Comparison of ENCODE assay signal across 24 mouse cellular contexts in genomic region chr6:54028706-54029105, GRCm38 (mm10). TPM values are rescaled to one million over a fixed set of nuclear protein-coding genes. Genes with fewer than 3 reads are reported as not detected.
"Had no signal": no experiment of that assay in that cellular context is flagged by ENCODE, and none has a peak within 500 bp of the region (broad histone marks: within the 10 kb centered on the region; RNA-seq: fewer than 3 reads in every experiment).

No protein-coding gene starts in this region.

- H3K36me3 ChIP-seq: liver, embryonic 13.5 days; midbrain, embryonic 10.5 days; midbrain, embryonic 15.5 days; neural tube, embryonic 12.5 days; neural tube, embryonic 15.5 days had no signal

- H3K4me2 ChIP-seq: liver, embryonic 13.5 days; midbrain, embryonic 15.5 days; neural tube, embryonic 12.5 days; neural tube, embryonic 15.5 days had no signal

- H3K4me3 ChIP-seq: left cerebral cortex, adult 2 months; liver, embryonic 13.5 days; megakaryocyte, embryonic 14.5 days; midbrain, embryonic 10.5 days; midbrain, embryonic 15.5 days; neural tube, embryonic 12.5 days; neural tube, embryonic 15.5 days had no signal

- H3K27me3 ChIP-seq: liver, embryonic 13.5 days; midbrain, embryonic 15.5 days; neural tube, embryonic 12.5 days had no signal

- H3K4me1 ChIP-seq: liver, embryonic 13.5 days; neural tube, embryonic 12.5 days had no signal

- H3K9me3 ChIP-seq: liver, embryonic 13.5 days; midbrain, embryonic 10.5 days; midbrain, embryonic 15.5 days; neural tube, embryonic 12.5 days; neural tube, embryonic 15.5 days had no signal

- ATAC-seq: intestine, postnatal 0 days; midbrain, embryonic 15.5 days had no signal

- H3K9ac ChIP-seq: liver, embryonic 13.5 days; midbrain, embryonic 15.5 days; neural tube, embryonic 12.5 days; neural tube, embryonic 15.5 days had no signal

- H3K27ac ChIP-seq: left cerebral cortex, adult 2 months; liver, embryonic 13.5 days; midbrain, embryonic 10.5 days; midbrain, embryonic 15.5 days; neural tube, embryonic 12.5 days; neural tube, embryonic 15.5 days; stomach, postnatal 0 days had no signal

- DNase-seq: kidney, adult 9 months; layer of hippocampus, postnatal 36 days; liver, embryonic 13.5 days; lung, postnatal 14 days; right cerebral cortex, adult 18-20 months; right cerebral cortex, postnatal 14 days; right cerebral cortex, postnatal 4 days; thymus, postnatal 25 days had no signal

RNA-seq across cellular contexts. Expression of gene Cpvl, which starts 50.2 kb away (rescaled TPM):
- total RNA-seq: layer of hippocampus, adult 8-10 months; layer of hippocampus, postnatal 10 days; layer of hippocampus, postnatal 36 days; left cerebral cortex, adult 2 months; left cerebral cortex, postnatal 36 days; liver, adult 2 months had no signal
- polyA plus RNA-seq: intestine, embryonic 14.5 days; liver, adult 2 months; liver, embryonic 13.5 days; liver, embryonic 16.5 days; midbrain, embryonic 15.5 days; neural tube, embryonic 12.5 days; stomach, embryonic 14.5 days; thymus, postnatal 0 days had no signal
